Mouse (Mus musculus) brain, embryonic 14.5 days (tissue): ENCODE results near the gene Sorcs2.

Experiments used
- CTCF ChIP-seq: fragments of 200-500 bp; IDR thresholded peaks from 2 replicates; pipeline ENCODE4 v1.5.1; 2012; ENCODE audit warnings: inconsistent platforms, mild to moderate bottlenecking, moderate library complexity, borderline replicate concordance; ENCODE audit not compliant: insufficient read depth, insufficient read length; ENCODE audit errors: extremely low read depth
- POLR2A ChIP-seq: fragments of 200-500 bp; IDR thresholded peaks from 2 replicates; pipeline ENCODE4 v1.6.1; 2012; ENCODE audit warnings: mild to moderate bottlenecking, inconsistent platforms, borderline replicate concordance; ENCODE audit not compliant: poor library complexity, insufficient read depth, insufficient read length, severe bottlenecking; ENCODE audit errors: extremely low read depth

DNA sequence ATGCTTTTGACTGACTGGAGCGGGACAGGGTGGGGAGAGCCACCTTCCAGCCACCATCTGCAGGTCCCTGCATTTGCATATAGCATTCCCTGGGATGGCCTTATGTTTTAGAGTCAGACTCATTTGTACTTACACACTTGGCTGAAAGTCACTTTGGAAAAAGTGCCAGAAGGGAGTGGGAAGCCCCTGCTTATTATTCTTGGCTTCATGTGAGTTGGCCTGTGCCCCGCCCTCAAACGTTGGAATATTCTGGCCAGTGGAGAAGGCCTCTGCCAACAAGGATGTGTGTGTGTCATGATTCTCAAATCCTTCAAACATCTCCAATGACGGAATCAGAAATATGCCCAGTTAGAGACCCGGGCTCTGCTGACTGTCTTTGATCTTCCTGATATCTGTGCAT lies 416.6 kb downstream of the Sorcs2 start:
- TF ChIP-seq POLR2A (no peak), CTCF (no peak)
